Mouse (Mus musculus): ENCODE measurements around the gene Abcc6.

DNA sequence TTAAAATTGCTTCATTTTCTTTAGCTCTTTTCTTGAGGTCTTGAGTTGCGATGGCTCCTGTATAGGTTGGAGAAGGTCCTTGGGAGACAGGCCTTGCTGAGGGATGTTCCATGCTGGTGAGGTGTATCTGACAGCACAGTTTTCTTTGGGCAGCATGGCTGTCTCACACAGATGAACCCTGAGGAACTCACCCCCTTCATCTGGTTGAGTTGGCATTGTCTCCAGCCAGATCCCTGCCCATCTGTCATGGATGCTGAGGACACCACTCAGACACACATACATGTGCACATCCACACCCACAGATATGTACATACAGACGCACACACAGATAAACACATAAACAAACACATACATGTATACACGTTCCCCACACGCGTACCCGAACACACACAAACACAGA, 33.2 kb upstream of the Abcc6 start:
- no peak for TF ChIP-seq CTCF (conservative IDR thresholded peaks at IDR 0.05 in 1 of 2, IDR thresholded peaks at IDR 0.05 in 1 of 2; ENCODE audit: low read depth in 2 of 2, low read length in 2 of 2)
- no peak for TF ChIP-seq POLR2A (IDR thresholded peaks at IDR 0.05; ENCODE audit: low read depth, low read length)
- TF ChIP-seq CHD2 (IDR thresholded peaks at IDR 0.05; ENCODE audit: low read length): no peak
- no peak for TF ChIP-seq EP300 (IDR thresholded peaks at IDR 0.05; ENCODE audit: low read length)
- TF ChIP-seq MAX (IDR thresholded peaks at IDR 0.05; ENCODE audit: low read length): no peak
- TF ChIP-seq MAFK (IDR thresholded peaks at IDR 0.05; ENCODE audit: insufficient replicate concordance, low read length): no peak
- TF ChIP-seq TCF12 (IDR thresholded peaks at IDR 0.05; ENCODE audit: low read depth, low read length): no peak
- no peak for TF ChIP-seq TBP (conservative IDR thresholded peaks at IDR 0.05; ENCODE audit: low read depth, low read length)
- no peak for TF ChIP-seq ZC3H11A (IDR thresholded peaks at IDR 0.05; ENCODE audit: low read depth, low read length)
- TF ChIP-seq MEF2A (IDR thresholded peaks at IDR 0.05; ENCODE audit: borderline replicate concordance, low read depth, low read length): no peak
- TF ChIP-seq USF1 (IDR thresholded peaks at IDR 0.05; ENCODE audit: low read depth, low read length): no peak
